Mouse (Mus musculus) effector memory CD4-positive, alpha-beta T cell, adult 7 months (primary cell): ENCODE measurements around the gene Efhc1. TPM values are rescaled to one million over a fixed set of nuclear protein-coding genes. Genes with fewer than 3 reads are reported as not detected.

Experiments used
- polyA plus RNA-seq: library from polyadenylated mRNA; unstranded; fragments of 100-300 nt; shearing (Covaris generic); gene quantifications from one replicate; pipeline ENCODE4 v1.2.1, GENCODE M21; 2017

Efhc1 gene
- not detected for polyA plus RNA-seq

GRCm38 (mm10) chr1:20951300-20951763, at the start of gene Efhc1:
Efhc1 (plus strand) TSS chr1:20951626.

Other genes starting within 250 kb of the Efhc1 start
- gene Il17a, start 220.7 kb upstream of the Efhc1 start, polyA plus RNA-seq: not detected
- 0.69 TPM for gene Il17f, start 161.0 kb upstream of the Efhc1 start, polyA plus RNA-seq
- 42.6 TPM for gene Mcm3, start 131.3 kb upstream of the Efhc1 start, polyA plus RNA-seq
- 1.5 TPM for gene Paqr8, start 61.0 kb upstream of the Efhc1 start, polyA plus RNA-seq
- 1.4 TPM for gene Tram2, start 127.6 kb downstream of the Efhc1 start, polyA plus RNA-seq